Mouse (Mus musculus): Measurements from ENCODE around the gene Gm8914. TPM values are rescaled to one million over a fixed set of nuclear protein-coding genes. Genes with fewer than 3 reads are reported as not detected.
"Not testable (repeated sequence)": the region's sequence is repeated elsewhere in the genome, so short reads cannot be mapped to it uniquely, and the experiment has no call there.

The Gm8914 gene
- not detected in 2 replicates for polyA plus RNA-seq (2015; fragmentation: Nextera tagmentation; extraction: Ambion mirVana)

GRCm38 (mm10) chrX:91479826-91480225, at the start of gene Gm8914:
Gm8914 (plus strand) TSS chrX:91480126.
- H3K4me1 ChIP-seq; H3K4me3 ChIP-seq; H3K9me3 ChIP-seq; H3K36me3 ChIP-seq; H3K27me3 ChIP-seq (replicated peaks); H3K4me2 ChIP-seq; H3K27ac ChIP-seq (replicated peaks); ATAC-seq (ENCODE audit: extremely low read depth, insufficient number of reproducible peaks, low FRiP score, low TSS enrichment); H3K9ac ChIP-seq: not testable (repeated sequence)
- WGBS, result no CpG with 5 or more reads among the region's 5 CpGs

Other genes with a start within 250 kb of the Gm8914 start
- not detected in 2 replicates for gene Mageb2, start 148.4 kb upstream of the Gm8914 start, polyA plus RNA-seq (2015; fragmentation: Nextera tagmentation; extraction: Ambion mirVana)
- not detected in 2 replicates for gene Gm5072, start 87.6 kb upstream of the Gm8914 start, polyA plus RNA-seq (2015; fragmentation: Nextera tagmentation; extraction: Ambion mirVana)
- not detected in 2 replicates for gene 1700084M14Rik, start 95.8 kb downstream of the Gm8914 start, polyA plus RNA-seq (2015; fragmentation: Nextera tagmentation; extraction: Ambion mirVana)
- gene Gm14781, start 152.1 kb downstream of the Gm8914 start, polyA plus RNA-seq (2015; fragmentation: Nextera tagmentation; extraction: Ambion mirVana), result not detected in 2 replicates